Mouse (Mus musculus) kidney, postnatal 0 days (tissue): ENCODE measurements around the gene Arhgef25. TPM values are rescaled to one million over a fixed set of nuclear protein-coding genes. Genes with fewer than 3 reads are reported as not detected.

Source experiments
- ATAC-seq: fragments of 200-750 bp; cut with Nextera tagmentation; replicated peaks from 2 replicates; pipeline ENCODE4 v1.8.0; 2017; ENCODE audit warnings: low read depth, moderate number of reproducible peaks, moderate TSS enrichment, moderate library complexity; ENCODE audit not compliant: low FRiP score
- DNase-seq: peaks from one replicate; pipeline ENCODE4 v3.0.0-alpha.2; 2016; ENCODE audit warnings: low spot score
- H3K27ac ChIP-seq: fragments of 300-500 bp; sonication (generic); 2 replicates; pipeline ENCODE4 v1.5.1; 2014; ENCODE audit warnings: mild to moderate bottlenecking
- H3K27me3 ChIP-seq: fragments of 300-500 bp; sonication (generic); 2 replicates; pipeline ENCODE4 v1.6.1; 2014; ENCODE audit warnings: low read length, mixed read lengths; ENCODE audit not compliant: insufficient read depth
- H3K36me3 ChIP-seq: fragments of 300-500 bp; sonication (generic); 2 replicates; pipeline ENCODE4 v1.6.1; 2014; ENCODE audit warnings: low read length, mixed read lengths; ENCODE audit not compliant: insufficient read depth
- H3K4me1 ChIP-seq: fragments of 300-500 bp; sonication (generic); replicated peaks from 2 replicates; pipeline ENCODE4 v1.6.1; 2014; ENCODE audit warnings: antibody characterized with exemption, low read length, mixed read lengths; ENCODE audit not compliant: insufficient read depth
- H3K4me2 ChIP-seq: fragments of 300-500 bp; sonication (generic); 2 replicates; pipeline ENCODE4 v1.6.1; 2014; ENCODE audit warnings: mild to moderate bottlenecking, low read length, moderate library complexity, mixed read lengths
- H3K4me3 ChIP-seq: fragments of 300-500 bp; sonication (generic); replicated peaks from 2 replicates; pipeline ENCODE4 v1.5.1; 2014; ENCODE audit warnings: low read depth, low read length
- H3K9ac ChIP-seq: fragments of 300-500 bp; sonication (generic); 2 replicates; pipeline ENCODE4 v1.6.1; 2014; ENCODE audit warnings: low read depth, low read length
- H3K9me3 ChIP-seq: fragments of 300-500 bp; sonication (generic); replicated peaks from 2 replicates; pipeline ENCODE4 v1.6.1; 2016; ENCODE audit warnings: low read length, inconsistent platforms, mixed read lengths
- CTCF ChIP-seq: IDR thresholded peaks from 2 replicates; pipeline ENCODE4 v1.5.1; 2016; ENCODE audit warnings: antibody characterized with exemption, low read depth, mild to moderate bottlenecking, moderate library complexity
- WGBS: fragments of 180-500 bp; shearing (Covaris S2); extraction: QIAGEN DNeasy Blood & Tissue Kit; methylation state at CpG from one replicate; pipeline ENCODE4 v1.1.7; 2014; 5-methylcytosine and 5-hydroxymethylcytosine counted together
- polyA plus RNA-seq: library from polyadenylated mRNA; unstranded; fragments of >200 nt; fragmentation: Nextera tagmentation; extraction: Ambion mirVana; gene quantifications from 2 replicates; pipeline ENCODE4 v1.2.1, GENCODE M21; 2015

Arhgef25 gene
- polyA plus RNA-seq, 1 experiment from 2014 or later = 29.0 TPM

DNA sequence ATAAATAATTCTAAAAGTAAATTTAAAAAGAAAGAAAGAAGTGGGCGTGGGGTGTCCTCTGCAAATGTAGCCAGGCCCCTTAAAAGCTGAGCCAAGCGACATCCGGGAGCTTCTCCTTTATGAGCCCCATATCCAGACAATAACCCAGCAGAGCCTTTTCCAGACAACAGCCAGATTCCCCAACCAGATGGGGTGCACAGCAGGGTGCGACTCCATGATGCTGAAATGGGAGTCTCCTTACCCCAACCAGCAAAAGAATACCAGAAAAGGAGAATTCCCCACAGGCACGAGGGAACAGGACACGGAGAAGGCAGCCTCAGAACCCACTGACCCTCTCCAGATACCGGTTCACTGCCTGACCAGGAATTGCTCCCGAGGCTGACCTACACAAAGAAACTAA, 46.7 kb downstream of the Arhgef25 start:
- H3K9me3 ChIP-seq = no peaks in the 10 kb centered on the region
- no peak for TF ChIP-seq CTCF
- WGBS = 76% methylated on average over 8 of the region's 8 CpGs
- H3K4me2 ChIP-seq = no peak overlapping the region
- no peaks in the 10 kb centered on the region; the same call in 1 of the 2 replicates for H3K4me1 ChIP-seq
- H3K9ac ChIP-seq = no peak overlapping the region
- DNase-seq (no peak), ATAC-seq (no peak)
- H3K27me3 ChIP-seq = no peaks in the 10 kb centered on the region
- no peaks in the 10 kb centered on the region for H3K36me3 ChIP-seq
- H3K27ac ChIP-seq = no peak overlapping the region
- H3K4me3 ChIP-seq = no peak overlapping the region

DNA sequence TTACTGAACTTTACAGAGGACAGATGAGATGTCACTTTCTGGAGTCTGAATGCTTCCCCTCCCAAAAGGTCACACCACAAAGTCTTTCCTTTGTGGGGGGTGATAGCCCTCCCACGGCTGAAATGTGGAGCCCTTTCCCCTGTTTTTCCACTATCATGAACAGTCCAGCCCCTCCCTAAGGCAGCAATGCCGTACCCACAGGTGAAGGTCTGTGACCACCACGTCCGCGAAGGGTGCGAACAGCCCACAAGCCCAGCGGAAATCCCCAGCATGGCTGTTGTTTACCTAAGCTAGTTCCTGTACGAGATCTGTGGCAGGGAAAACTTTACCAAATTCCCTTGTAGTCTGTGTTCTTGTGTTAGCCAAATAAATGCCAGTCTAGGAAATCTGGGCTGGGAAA, 48.4 kb downstream of the Arhgef25 start:
- no peak overlapping the region for H3K4me2 ChIP-seq
- ATAC-seq (no peak), DNase-seq (no peak)
- TF ChIP-seq CTCF = no peak
- H3K9ac ChIP-seq = no peak overlapping the region
- 55% methylated on average over 8 of the region's 8 CpGs for WGBS
- H3K27ac ChIP-seq = no peak overlapping the region
- no peak overlapping the region for H3K4me3 ChIP-seq
- H3K36me3 ChIP-seq = no peaks in the 10 kb centered on the region
- H3K27me3 ChIP-seq = no peaks in the 10 kb centered on the region
- no peaks in the 10 kb centered on the region for H3K9me3 ChIP-seq
- no peaks in the 10 kb centered on the region for H3K4me1 ChIP-seq

DNA sequence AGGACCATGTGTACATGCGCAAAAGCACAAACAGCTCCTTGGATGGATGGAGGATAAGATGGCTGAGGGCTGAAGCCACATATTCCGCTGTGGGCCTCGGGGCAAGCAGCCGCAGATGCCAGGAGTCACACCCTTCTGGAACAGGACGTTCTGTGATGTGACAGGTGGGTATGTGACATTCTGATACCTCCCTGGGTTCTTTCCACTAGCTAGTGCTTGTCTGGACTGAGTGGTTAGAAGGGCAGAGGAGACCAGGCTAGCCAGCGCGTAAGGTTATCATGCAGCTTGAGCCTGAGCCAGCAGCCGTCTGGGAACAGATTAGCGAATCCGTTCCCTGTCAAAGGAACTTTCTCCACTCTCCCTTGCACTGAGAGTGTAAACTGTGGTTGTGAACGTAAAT, 48.9 kb downstream of the Arhgef25 start:
- Histone ChIP-seq H3K9me3 (no peaks in the 10 kb centered on the region), H3K4me3 (no peak overlapping the region), H3K27ac (no peak overlapping the region), H3K4me2 (no peak overlapping the region), H3K4me1 (no peaks in the 10 kb centered on the region), H3K36me3 (no peaks in the 10 kb centered on the region), H3K9ac (no peak overlapping the region), H3K27me3 (no peaks in the 10 kb centered on the region)
- TF ChIP-seq CTCF = no peak
- ATAC-seq = no peak
- WGBS = 76% methylated on average over 11 of the region's 11 CpGs
- DNase-seq = no peak

DNA sequence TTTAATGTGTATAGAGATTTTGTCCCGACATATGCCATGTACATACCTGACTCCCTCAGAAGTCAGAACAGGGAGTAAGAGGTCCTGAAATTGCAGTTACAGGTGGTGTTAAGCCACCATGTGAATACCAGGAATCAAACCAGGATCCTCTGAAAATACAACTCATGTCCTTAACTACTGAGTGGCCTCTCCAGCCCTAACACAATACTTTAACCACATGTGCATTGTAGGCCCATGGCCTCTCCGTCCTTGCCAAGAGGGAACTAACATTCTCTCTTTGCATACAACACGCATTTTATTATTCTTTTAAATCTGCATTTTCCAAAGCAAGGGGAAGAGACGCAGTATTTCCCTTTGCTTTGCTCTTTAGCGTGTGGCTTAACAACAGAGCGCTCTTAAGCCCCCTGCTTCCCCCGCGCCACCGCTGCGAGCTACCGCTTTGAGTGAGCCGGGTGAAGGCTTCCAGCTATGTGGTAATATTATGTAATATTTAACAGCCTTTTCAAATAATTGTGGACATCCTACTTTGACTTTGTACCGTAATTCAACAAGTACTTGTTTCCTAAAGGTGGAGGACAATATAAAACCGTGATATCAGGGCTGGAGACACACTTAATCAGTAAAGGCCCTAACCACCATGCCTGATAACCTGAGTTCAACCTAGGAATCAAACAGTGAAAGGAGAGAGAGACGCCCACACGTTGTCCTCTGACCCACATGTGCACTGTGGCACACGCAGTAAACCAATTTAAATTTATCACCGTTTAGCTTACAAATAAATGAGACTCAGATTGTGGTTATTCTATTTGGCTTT, 51.3 kb downstream of the Arhgef25 start:
- Histone ChIP-seq H3K9ac (no peak overlapping the region), H3K4me2 (no peak overlapping the region), H3K4me3 (no peak overlapping the region), H3K9me3 (no peaks in the 10 kb centered on the region), H3K27me3 (no peaks in the 10 kb centered on the region), H3K27ac (no peak overlapping the region), H3K4me1 (no peaks in the 10 kb centered on the region), H3K36me3 (no peaks in the 10 kb centered on the region)
- DNase-seq (no peak), ATAC-seq (no peak)
- 77% methylated on average over 18 of the region's 18 CpGs for WGBS
- TF ChIP-seq CTCF = no peak

DNA sequence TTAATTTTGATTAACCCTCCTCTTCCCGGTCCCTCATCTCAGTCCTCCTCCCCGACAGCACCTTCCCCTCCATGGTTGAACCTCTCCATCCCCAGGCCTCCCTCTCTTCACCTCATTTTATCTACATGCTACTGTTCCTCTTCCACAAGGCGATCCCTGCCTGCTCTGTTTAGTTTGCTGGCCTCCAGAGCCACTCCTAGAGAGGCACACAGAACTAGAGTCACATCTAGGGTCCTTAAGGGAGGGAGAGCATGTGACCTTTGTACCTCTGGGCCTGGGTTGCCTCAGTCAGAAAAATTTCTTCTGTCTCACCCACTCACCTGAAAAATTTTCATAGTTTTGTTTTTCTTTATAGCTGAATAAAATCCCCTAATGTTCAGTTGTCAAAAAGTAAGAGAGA, 52.0 kb downstream of the Arhgef25 start:
- ATAC-seq (no peak), DNase-seq (no peak)
- H3K9me3 ChIP-seq = no peaks in the 10 kb centered on the region
- H3K36me3 ChIP-seq = no peaks in the 10 kb centered on the region
- no peak overlapping the region for H3K9ac ChIP-seq
- no peaks in the 10 kb centered on the region for H3K4me1 ChIP-seq
- H3K4me3 ChIP-seq = no peak overlapping the region
- no peaks in the 10 kb centered on the region for H3K27me3 ChIP-seq
- TF ChIP-seq CTCF = no peak
- no peak overlapping the region for H3K4me2 ChIP-seq
- WGBS = 82% methylated on average over 3 of the region's 3 CpGs
- H3K27ac ChIP-seq = no peak overlapping the region

DNA sequence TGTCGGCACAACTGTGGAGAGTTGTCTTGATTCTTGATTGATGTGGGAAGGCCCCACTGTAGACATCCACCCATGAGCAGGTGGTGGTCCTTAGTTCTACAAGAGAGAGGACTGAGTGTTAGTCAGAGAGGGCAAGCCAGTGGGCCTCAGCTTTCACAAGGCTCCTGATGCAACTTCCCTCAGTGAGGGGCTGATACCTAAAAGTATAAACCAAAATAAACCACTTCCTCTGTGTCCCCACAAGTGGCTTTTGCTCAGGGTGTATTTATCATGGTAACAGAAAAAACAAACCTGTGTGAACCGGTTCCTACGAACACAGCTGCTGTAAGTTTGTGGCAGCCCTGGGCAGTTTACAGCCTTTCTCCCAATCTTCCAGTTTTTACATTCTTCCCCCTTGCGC, 53.4 kb downstream of the Arhgef25 start:
- TF ChIP-seq CTCF = no peak
- H3K36me3 ChIP-seq = no peaks in the 10 kb centered on the region
- H3K4me3 ChIP-seq = no peak overlapping the region
- no peaks in the 10 kb centered on the region for H3K9me3 ChIP-seq
- DNase-seq (no peak), ATAC-seq (no peak)
- H3K27me3 ChIP-seq = no peaks in the 10 kb centered on the region
- H3K4me1 ChIP-seq = no peaks in the 10 kb centered on the region
- H3K4me2 ChIP-seq = no peak overlapping the region
- no peak overlapping the region for H3K27ac ChIP-seq
- 72% methylated on average over 4 of the region's 4 CpGs for WGBS
- H3K9ac ChIP-seq = no peak overlapping the region
